Mouse (Mus musculus): ENCODE results near the gene Tmem107. TPM values are rescaled to one million over a fixed set of nuclear protein-coding genes. Genes with fewer than 3 reads are reported as not detected.

Gene Tmem107
- total and polyA plus RNA-seq, 3 experiments = 22.6 to 31.3 (median 30.1) TPM

- no peaks in the 10 kb centered on the region for H3K9me3 ChIP-seq (replicated peaks; ENCODE audit: low read length)
- peaks cover 3% of the 10 kb centered on the region for H3K27me3 ChIP-seq (replicated peaks)
- H3K27ac ChIP-seq (ENCODE audit: insufficient read depth, low read depth) = peak within 1 kb of the TSS; percentile 53
- no peaks in the 10 kb centered on the region; the same call in none of the 2 replicates for H3K79me2 ChIP-seq (replicated peaks; ENCODE audit: control insufficient read depth, extremely low read depth, insufficient read depth, poor library complexity, severe bottlenecking)
- DNase-seq (ENCODE audit: extremely low read depth) = peak; percentile 99
- peaks cover 0 to 10% of the 10 kb centered on the region in 2 experiments for H3K36me3 ChIP-seq (replicated peaks in 1 of 2; ENCODE audit: control insufficient read depth in 1 of 2, insufficient read depth in 1 of 2, low read length in 1 of 2)
- peak; percentile 75 for TF ChIP-seq CHD2 (IDR thresholded peaks at IDR 0.05; ENCODE audit: low read length)
- TF ChIP-seq MEF2A (IDR thresholded peaks at IDR 0.05; ENCODE audit: borderline replicate concordance, low read depth, low read length) = peak; percentile 42; the same call in 1 of the 2 replicates
- peak; percentile 98 for TF ChIP-seq MAZ (IDR thresholded peaks at IDR 0.05; ENCODE audit: low read depth, low read length)
- TF ChIP-seq IRF4 (IDR thresholded peaks at IDR 0.05; ENCODE audit: low read depth, low read length) = peak; percentile 26; the same call in 1 of the 2 replicates
- TF ChIP-seq POLR2A (IDR thresholded peaks at IDR 0.05; ENCODE audit: low read depth, low read length) = peak; percentile 92
- TF ChIP-seq ELF1 (IDR thresholded peaks at IDR 0.05; ENCODE audit: low read depth, low read length) = peak; percentile 98
- TF ChIP-seq NRF1 (IDR thresholded peaks at IDR 0.05; ENCODE audit: low read depth, low read length) = peak; percentile 57
- no peak for TF ChIP-seq ETS1 (conservative IDR thresholded peaks at IDR 0.05; ENCODE audit: low read depth, low read length)
- peak; percentile 87 for TF ChIP-seq HCFC1 (IDR thresholded peaks at IDR 0.05; ENCODE audit: low read depth, low read length)
- TF ChIP-seq TCF12 (IDR thresholded peaks at IDR 0.05; ENCODE audit: low read depth, low read length) = peak; percentile 48; the same call in 1 of the 2 replicates
- peak; percentile 79; the same call in 1 of the 2 replicates for TF ChIP-seq KAT2A (IDR thresholded peaks at IDR 0.05; ENCODE audit: insufficient replicate concordance, low read length)
- TF ChIP-seq JUN (IDR thresholded peaks at IDR 0.05; ENCODE audit: insufficient read depth, low read depth, low read length) = no peak
- peak; percentile 66; the same call in 1 of the 2 replicates for TF ChIP-seq ZMIZ1 (IDR thresholded peaks at IDR 0.05; ENCODE audit: low read depth, low read length)
- peak; percentile 64 for TF ChIP-seq NELFE (IDR thresholded peaks at IDR 0.05; ENCODE audit: low read depth, low read length)
- peak; percentile 74 for TF ChIP-seq MXI1 (IDR thresholded peaks at IDR 0.05; ENCODE audit: low read depth, low read length)
- no peak; the same call in 1 of the 2 replicates for TF ChIP-seq MAX (IDR thresholded peaks at IDR 0.05; ENCODE audit: low read length)
- peak; percentile 64; the same call in 1 of the 2 replicates for TF ChIP-seq POLR2AphosphoS2 (IDR thresholded peaks at IDR 0.05; ENCODE audit: low read depth, low read length)
- no peak for TF ChIP-seq ZC3H11A (IDR thresholded peaks at IDR 0.05; ENCODE audit: low read depth, low read length)
- no peak for TF ChIP-seq CHD1 (IDR thresholded peaks at IDR 0.05; ENCODE audit: low read depth, low read length)
- peak; percentile 89 for TF ChIP-seq SIN3A (IDR thresholded peaks at IDR 0.05; ENCODE audit: low read length)
- H3K4me1 ChIP-seq (ENCODE audit: control insufficient read depth in 1 of 2, insufficient read depth in 2 of 2) = peaks cover 0 to 30% of the 10 kb centered on the region in 2 experiments; a peak in 2 of 4 replicates
- peak within 1 kb of the TSS; percentile 96 for H3K4me2 ChIP-seq (ENCODE audit: insufficient read depth, low read depth, poor library complexity, severe bottlenecking)
- dilution Hi-C loops (cut with MboI; ENCODE audit: extremely low pct_ligation_motif_present, extremely low pct_unique_long_range_greater_than_20kb, low sequenced_read_pairs) = no loop called here
- peak within 1 kb of the TSS; percentile 92 for H3K9ac ChIP-seq (ENCODE audit: insufficient read depth, low read depth)
- in situ Hi-C loops (cut with MboI; ENCODE audit: low pct_ligation_motif_present, low pct_unique_long_range_greater_than_20kb, low sequenced_read_pairs) = no loop called here
- H3K4me3 ChIP-seq (replicated peaks in 1 of 3; ENCODE audit: low read depth in 2 of 3, low read length in 2 of 3, poor library complexity in 1 of 3) = peak within 1 kb of the TSS; percentile 79 to 87 (median 87)
Measured at GRCm38 (mm10) chr11:69059357-69059974, 11.1 kb upstream of the Tmem107 start, which contains the start of gene Borcs6. TSS of gene Borcs6 (plus strand) at chr11:69059717.
